Mouse (Mus musculus) heart, adult 9 months (tissue): ENCODE results near the gene Vps72.
"Not testable (repeated sequence)": the region's sequence is repeated elsewhere in the genome, so short reads cannot be mapped to it uniquely, and the experiment has no call there.

Source experiments
- DNase-seq, 2 experiments: peaks; one replicate each; pipeline ENCODE4 v3.0.0; 2022; ENCODE audit warnings: low spot score in 2 of 2

Gene Vps72

DNA sequence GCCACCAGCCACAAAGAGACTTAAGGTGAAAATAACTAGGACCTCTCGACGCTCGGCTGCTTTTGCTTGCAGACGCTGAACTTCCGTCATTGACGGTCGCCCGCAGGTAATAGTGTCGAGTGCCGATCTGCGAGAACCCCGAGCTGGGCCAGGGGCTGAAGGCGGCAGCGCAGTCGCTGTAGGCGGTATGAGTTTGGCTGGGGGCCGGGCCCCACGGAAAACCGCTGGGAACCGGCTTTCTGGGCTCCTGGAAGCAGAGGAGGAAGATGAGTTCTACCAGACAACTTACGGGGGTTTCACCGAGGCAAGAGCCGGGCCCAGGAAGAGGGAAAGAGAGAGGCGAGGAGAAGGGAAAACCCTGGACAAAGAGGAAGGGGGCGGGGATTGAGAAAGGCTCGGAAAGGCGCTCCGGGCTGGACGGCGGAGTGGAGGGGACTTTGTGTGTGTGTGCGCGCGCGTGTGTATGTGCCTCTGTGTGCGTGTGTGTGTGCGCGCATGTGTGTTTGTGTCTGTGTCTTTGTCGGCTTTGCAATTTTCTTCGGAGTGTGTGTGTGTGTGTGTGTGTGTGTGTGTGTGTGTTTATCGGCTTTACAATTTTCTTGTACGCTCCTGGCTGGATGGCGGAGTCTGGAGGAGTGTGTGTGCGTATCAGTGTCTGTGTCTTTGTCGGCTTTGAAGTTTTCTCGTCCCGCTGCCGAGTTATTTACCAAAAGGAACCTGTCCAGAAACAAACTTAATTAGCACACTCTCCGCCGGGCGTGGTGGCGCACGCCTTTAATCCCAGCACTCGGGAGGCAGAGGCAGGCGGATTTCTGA lies at the start of gene Vps72:
Gene Vps72, plus strand, starts transcription at position 112 of the 816 bp plus-strand sequence.
- DNase-seq, result peak; percentile 87 to 90

GRCm38 (mm10) chr3:95063741-95064140 lies 47.1 kb upstream of the Vps72 start:
- DNase-seq, result no peak

DNA sequence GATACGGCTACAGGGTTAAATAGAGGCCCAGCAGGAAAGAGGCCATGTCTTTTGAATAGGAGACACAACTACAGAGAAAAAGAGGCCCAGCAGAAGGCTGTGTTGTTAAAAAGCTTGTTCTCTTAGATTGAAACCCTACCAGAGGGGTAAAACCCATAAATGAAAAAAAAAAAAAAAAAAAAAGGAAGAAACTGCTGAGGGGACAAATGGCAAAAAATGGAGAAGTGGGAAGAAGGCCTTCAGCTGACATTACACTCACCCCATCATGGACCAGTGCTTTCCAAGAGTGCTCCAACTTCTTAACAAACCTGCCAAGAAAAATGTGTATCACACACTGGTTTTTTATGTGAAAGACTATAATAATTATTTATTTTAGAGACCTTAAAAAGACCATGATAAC lies 45.3 kb upstream of the Vps72 start:
- no peak for DNase-seq

DNA sequence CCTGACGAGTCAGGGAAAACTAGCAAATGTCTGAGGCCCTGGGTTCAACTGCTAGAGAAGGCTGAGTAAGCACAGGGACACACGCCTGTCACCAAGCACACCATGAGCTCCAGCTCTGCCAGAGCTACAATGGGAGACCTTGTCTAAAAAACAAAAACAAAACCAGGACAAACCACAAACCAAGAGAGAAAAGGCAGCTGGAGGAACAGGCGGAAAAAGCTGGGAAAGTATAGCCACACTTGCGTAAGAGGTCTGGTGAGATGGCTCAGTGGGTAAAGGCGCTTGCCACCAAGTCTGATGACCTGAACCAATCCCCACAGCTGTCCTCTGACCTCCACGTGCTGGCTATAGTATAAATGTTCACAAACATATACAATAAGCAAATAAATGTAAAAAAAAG lies 44.7 kb upstream of the Vps72 start:
- DNase-seq, result peak in 1 of 2 experiments; percentile 9

DNA sequence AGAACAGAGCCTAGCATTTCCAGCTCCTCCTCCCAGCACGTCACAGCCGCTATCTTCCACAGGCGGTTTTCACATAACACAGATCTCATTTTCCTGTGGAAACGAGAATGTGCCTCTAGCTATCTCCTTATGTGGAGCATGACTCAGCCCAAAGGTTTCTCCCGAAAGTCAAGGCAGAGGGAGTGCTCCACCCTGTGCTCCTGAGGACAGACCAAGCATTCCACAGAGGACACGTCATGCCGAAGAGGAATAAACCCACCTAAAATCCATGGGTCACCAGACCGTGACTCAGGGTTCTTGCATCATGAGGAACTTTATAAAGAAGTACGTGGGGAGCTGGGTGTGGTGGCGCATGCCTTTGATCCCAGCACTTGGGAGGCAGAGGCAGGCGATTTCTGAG lies 44.3 kb upstream of the Vps72 start:
- peak; percentile 39 to 47 for DNase-seq

GRCm38 (mm10) chr3:95071606-95072005 lies 39.2 kb upstream of the Vps72 start:
- DNase-seq, result no peak

DNA sequence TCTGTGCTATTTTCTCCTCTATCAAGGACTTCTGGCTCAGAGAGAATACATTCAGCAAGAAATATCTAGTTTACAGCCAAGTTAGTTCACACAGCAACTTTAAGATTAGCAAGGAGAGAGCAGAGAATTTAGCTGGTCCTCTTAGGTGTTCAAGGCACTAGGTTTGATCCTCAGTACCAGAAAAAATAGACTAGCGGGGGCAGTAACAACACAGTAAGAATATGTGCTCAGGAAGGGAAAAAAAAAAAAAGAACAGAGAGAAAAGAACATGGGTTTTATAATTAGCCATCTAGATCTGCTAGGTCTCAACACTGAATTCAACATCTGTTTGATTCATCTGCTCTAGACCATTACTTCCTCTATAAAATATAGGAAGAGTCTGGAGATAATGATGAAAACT lies 22.8 kb upstream of the Vps72 start:
- DNase-seq, result no peak

DNA sequence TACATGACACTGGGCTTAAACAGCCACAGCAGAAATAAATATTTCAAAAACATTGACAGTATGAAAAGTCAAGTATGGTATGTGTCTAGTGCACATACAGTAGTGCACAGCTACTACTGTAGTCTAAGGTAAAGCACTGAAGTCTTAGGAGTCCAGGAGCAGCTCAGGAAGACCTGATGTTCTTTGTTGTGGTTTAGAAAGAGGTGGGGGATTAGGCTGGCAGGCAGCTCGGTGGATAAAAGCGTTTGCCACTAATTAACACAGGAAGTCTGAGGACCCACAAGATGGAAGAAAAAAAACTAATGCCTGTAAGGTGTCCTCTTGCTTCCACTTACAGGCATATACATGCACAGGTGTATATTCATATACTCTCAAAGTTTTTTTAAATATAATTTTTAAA lies 10.0 kb upstream of the Vps72 start:
- no peak for DNase-seq

- DNase-seq, result no peak
Observed at GRCm38 (mm10) chr3:95105121-95105520, 5.7 kb upstream of the Vps72 start.

DNA sequence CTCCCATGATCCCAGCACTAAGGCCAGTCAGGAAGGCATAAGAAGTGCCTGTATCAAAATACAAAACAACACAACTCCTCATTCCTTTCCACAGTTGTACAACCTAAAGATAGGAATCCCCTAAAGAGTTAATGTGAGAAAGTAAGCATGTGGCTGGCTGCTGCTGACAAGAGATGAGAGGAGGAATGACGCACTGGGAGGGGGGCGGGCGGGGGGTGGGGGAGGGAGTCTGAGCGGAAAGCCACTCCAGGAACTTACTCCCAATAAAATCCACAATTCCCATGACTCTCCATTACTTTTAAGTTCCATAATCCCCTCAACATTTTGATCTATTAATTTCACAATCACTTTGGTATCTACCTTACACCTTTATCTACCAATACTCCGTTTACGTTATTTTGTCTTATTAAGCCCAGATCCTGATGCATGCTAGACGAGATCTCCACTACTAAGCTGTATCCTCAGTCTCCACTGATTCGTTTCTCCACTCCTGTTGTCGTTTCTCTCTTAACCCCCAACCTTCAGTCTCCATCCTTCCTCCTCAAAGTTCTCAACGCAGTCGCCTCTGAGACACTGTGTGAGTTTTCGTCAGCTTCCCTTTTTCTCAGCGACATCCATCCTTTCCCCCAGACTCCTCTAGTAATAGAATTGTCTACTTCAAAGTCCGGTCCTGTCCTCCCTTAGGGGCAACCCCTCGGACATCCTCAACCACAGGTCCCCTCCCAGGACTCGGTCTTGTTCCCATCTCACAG lies 5.1 kb upstream of the Vps72 start:
- no peak for DNase-seq

DNA sequence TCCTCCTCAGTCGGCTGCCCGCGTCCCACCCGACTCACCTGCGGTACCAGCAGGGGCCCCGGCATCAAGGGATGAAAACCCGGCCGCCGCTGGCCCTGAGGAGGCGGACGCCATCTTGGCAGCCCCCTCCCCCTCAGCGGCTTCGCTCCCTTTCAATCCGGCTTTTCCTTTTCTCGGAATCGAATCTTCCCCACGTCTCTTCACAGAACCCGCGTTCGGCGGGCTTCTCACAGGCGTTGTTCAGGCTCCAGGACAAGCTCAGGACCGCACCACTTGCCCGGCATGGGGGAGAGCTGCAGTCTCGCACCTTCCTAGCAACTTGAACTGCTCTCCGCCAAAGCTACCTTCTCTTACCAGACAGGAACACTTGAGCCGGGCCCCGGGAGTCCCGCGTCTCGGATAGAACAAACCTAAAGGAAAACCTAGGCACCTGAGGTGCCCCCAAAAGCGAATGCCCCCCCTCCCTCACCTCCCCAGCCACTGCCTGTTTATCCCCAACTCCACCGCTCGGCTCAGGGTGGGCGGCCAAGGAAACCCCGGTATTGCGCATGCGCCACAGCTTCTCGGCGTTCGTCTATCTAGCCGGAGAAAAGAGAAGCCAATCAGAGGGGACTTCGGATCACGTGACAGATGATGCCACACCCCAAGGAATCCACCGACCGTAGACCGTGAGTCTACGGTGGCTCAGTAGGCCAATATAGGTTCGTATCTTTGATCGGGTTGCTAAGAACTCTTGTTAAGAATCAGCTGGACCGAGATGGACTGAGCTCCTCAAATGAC lies 4.3 kb upstream of the Vps72 start, which contains the start of gene Pip5k1a:
Gene Pip5k1a, minus strand, starts transcription at position 593 of the 780 bp plus-strand sequence.
- peak; percentile 96 to 98 for DNase-seq

GRCm38 (mm10) chr3:95107308-95107707 lies 3.5 kb upstream of the Vps72 start:
- DNase-seq, result not testable (repeated sequence)

- DNase-seq, result no peak
Observed at GRCm38 (mm10) chr3:95107898-95108297, 2.9 kb upstream of the Vps72 start.

DNA sequence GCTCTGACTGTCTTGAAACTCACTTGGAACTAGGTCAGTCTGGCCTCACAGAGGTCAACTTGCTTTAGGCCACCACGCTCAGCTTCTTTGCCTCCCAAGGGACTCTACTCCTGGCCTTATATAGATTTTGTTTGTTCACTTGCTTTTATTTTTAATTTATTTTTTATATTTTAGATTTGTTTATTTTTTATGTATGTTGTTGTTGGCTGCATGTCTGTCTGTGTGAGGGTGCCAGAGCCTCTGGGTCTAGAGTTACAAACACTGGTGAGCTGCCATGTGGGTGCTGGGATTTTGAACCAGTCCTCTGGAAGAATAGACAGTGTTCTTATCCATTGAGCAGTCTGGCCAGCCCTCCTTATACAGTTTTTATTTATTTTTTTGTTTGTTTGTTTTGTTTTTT lies 1.9 kb downstream of the Vps72 start:
- DNase-seq, result no peak

DNA sequence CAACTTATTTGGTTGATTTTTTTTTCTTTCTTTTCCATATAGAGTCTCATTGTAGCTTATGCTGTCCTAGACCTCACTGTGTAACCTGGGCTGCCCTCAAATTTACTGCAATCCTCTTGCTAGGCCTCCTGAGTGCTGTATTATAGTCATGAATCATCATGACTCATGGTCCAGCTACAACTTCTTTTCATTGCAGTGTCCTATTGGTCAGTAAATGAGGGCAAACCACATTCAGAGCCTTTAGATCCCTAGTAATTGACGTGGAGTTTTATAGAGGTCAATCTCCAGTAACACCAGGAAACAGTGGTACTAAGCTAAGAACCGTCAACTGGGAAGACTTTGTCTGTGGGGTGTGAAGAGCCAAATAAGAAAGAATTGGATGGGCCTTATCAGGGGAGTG lies 6.9 kb downstream of the Vps72 start:
- DNase-seq, result no peak

DNA sequence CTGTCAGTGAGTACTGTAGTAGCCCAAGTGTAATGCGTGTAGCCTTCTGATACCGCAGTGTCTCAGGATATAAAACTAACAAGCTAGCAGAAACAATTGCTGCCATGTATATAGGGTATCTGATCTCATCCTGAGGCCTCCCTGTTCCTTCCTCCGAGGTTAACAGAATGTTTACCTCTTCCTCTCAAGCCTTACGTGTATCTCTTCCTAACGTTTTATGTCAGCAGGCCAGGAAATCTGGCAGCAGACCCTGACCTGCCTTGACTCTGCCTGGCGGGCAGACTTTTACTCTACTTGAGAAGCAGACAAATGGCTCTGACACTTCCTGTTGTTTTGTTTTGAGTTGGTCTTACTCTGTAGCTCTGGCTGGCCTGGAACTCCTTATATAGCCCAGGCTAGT lies 10.8 kb downstream of the Vps72 start:
- DNase-seq, result no peak

DNA sequence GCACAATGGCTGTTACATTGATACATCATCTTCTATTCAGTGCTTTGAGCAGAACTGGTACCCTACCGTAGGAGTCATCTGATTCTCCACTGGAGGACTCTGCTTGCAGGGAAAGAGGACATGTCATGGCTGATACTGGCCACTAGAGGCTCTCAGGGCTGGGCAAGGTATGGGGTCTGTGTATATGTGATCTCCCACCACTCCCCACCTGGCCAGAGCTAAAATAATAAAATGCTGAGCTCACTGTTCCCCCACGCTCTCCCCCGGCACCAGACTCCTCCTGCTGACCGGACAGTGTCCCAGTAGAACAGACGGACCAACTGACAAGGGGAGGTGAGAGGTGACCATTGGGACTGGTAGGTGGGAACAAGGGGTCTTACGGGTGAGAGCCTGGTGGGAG lies 13.4 kb downstream of the Vps72 start, which contains the start of gene Tmod4:
Gene Tmod4, plus strand, starts transcription at position 231 of the 400 bp plus-strand sequence.
- DNase-seq, result no peak

- DNase-seq, result peak in 1 of 2 experiments; percentile 43
Observed at GRCm38 (mm10) chr3:95124972-95125371, 14.2 kb downstream of the Vps72 start.

GRCm38 (mm10) chr3:95129226-95129651 lies 18.4 kb downstream of the Vps72 start:
- DNase-seq, result peak in 1 of 2 experiments; percentile 63

- no peak for DNase-seq
Observed at GRCm38 (mm10) chr3:95130081-95130480, 19.3 kb downstream of the Vps72 start.

DNA sequence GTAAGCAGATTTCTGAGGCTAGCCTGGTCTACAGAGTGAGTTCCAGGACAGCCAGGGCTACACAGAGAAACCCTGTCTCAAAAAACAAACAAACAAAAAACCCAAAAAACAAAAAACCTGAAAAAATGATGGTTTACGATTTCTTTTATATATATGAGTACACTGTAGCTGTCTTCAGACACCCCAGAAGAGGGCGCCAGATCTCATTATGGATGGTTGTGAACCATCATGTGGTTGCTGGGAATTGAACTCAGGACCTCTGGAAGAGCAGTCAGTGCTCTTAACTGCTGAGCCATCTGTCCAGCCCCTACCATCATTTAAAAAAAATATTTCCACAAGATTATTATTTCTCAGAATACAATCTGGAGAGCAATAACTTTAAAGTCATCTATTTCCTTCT lies 21.6 kb downstream of the Vps72 start:
- not testable (repeated sequence) for DNase-seq

- DNase-seq, result no peak
Observed at GRCm38 (mm10) chr3:95133176-95133575, 22.4 kb downstream of the Vps72 start.
